Mouse (Mus musculus) embryonic facial prominence, embryonic 15.5 days (tissue): ENCODE measurements around the gene Cit. TPM values are rescaled to one million over a fixed set of nuclear protein-coding genes. Genes with fewer than 3 reads are reported as not detected.

ENCODE experiments used
- ATAC-seq: fragments of 200-750 bp; cut with Nextera tagmentation; 2 replicates; pipeline ENCODE4 v1.8.0; 2017; ENCODE audit warnings: low read depth, moderate TSS enrichment; ENCODE audit not compliant: insufficient number of reproducible peaks, low FRiP score, low TSS enrichment
- H3K27ac ChIP-seq: fragments of 300-500 bp; sonication (generic); replicated peaks from 2 replicates; pipeline ENCODE4 v1.5.1; 2015; ENCODE audit warnings: mild to moderate bottlenecking, inconsistent platforms
- H3K27me3 ChIP-seq: fragments of 300-500 bp; sonication (generic); 2 replicates; pipeline ENCODE4 v1.6.1; 2015; ENCODE audit warnings: inconsistent platforms
- H3K36me3 ChIP-seq: fragments of 300-500 bp; sonication (generic); 2 replicates; pipeline ENCODE4 v1.6.1; 2015; ENCODE audit warnings: mild to moderate bottlenecking, inconsistent platforms
- H3K4me1 ChIP-seq: fragments of 300-500 bp; sonication (generic); 2 replicates; pipeline ENCODE4 v1.6.1; 2015; ENCODE audit warnings: inconsistent platforms
- H3K4me2 ChIP-seq: fragments of 300-500 bp; sonication (generic); replicated peaks from 2 replicates; pipeline ENCODE4 v1.6.1; 2015; ENCODE audit warnings: mild to moderate bottlenecking, inconsistent platforms
- H3K4me3 ChIP-seq: fragments of 300-500 bp; sonication (generic); replicated peaks from 2 replicates; pipeline ENCODE4 v1.5.1; 2015; ENCODE audit warnings: mild to moderate bottlenecking, inconsistent platforms
- H3K9ac ChIP-seq: fragments of 300-500 bp; sonication (generic); 2 replicates; pipeline ENCODE4 v1.6.1; 2015; ENCODE audit warnings: inconsistent platforms
- H3K9me3 ChIP-seq: fragments of 300-500 bp; sonication (generic); replicated peaks from 2 replicates; pipeline ENCODE4 v1.6.1; 2016; ENCODE audit warnings: inconsistent platforms
- WGBS: fragments of 180-500 bp; shearing (Covaris S2); methylation state at CpG from one replicate; pipeline ENCODE4 v1.1.7; 2015; 5-methylcytosine and 5-hydroxymethylcytosine counted together
- polyA plus RNA-seq: library from polyadenylated mRNA; unstranded; fragments of >200 nt; fragmentation: Nextera tagmentation; extraction: Ambion mirVana; gene quantifications from 2 replicates; pipeline ENCODE4 v1.2.1, GENCODE M21; 2015

The Cit gene
- polyA plus RNA-seq, 1 experiment from 2014 or later = 26.5 TPM

DNA sequence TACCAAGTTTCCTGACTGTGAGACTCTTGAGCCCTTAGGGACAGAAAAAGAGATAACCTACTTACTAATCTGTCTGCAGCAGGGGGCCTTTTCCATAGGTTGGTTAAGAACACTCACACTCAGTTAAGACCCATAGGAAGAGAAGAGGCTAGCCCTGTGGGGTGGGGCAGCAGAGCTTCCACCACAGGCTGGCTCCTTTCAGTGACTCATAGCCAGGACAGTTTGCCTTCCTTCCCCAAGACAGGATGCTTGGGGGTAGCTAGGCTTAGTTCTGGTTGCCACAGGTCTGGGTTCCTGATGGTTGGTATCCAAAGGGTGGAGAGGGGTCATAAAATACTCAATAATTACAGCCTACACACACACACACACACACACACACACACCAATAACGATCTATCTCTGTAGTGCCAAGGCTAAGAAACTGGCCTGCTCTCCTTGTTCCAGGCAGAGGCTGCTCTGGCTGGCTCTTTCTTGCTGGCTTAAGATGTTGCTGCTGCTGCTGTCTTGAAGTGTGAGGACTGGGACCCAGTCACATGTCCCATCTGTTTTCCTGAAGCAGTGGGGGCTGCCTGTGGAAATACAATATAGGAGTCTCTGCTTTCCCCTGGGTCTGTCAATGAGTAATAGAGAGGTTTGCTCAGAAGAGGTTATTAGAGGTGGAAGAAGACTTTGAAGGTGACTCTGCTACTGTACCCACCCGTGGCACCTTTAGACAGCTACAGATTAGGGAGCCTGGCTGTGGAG is 165.0 kb downstream of the Cit start:
- Histone ChIP-seq H3K27ac (no peak overlapping the region), H3K27me3 (no peaks in the 10 kb centered on the region), H3K4me2 (no peak overlapping the region), H3K9me3 (no peaks in the 10 kb centered on the region), H3K4me3 (no peak overlapping the region), H3K4me1 (no peaks in the 10 kb centered on the region), H3K9ac (no peak overlapping the region), H3K36me3 (peaks cover 18% of the 10 kb centered on the region)
- WGBS = 67% methylated on average over 2 of the region's 2 CpGs
- ATAC-seq = no peak

DNA sequence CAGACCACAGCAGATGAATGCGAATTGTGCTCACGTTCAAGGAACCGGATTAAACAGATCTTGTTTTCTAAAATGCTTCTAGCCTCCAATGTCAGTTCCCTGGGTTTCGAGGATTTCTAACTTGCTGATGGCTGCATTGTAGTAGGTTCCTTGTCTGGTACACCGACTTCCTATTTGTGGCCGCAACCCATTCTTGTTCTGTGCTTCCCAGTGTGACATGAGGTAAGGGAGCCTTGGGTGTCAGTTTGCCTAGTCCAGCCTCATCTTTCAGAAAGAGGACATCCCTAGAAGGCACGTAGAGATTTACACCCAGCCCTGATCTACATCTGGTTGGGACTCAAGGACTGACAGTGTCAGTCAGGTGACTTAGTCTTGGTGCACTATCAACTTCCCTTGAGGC is 166.6 kb downstream of the Cit start:
- no peaks in the 10 kb centered on the region for H3K9me3 ChIP-seq
- no peaks in the 10 kb centered on the region for H3K4me1 ChIP-seq
- no peak overlapping the region for H3K4me3 ChIP-seq
- 91% methylated on average over 7 of the region's 7 CpGs for WGBS
- H3K27me3 ChIP-seq = no peaks in the 10 kb centered on the region
- H3K27ac ChIP-seq = no peak overlapping the region
- no peak for ATAC-seq
- H3K9ac ChIP-seq = no peak overlapping the region
- H3K36me3 ChIP-seq = peaks cover 31% of the 10 kb centered on the region
- no peak overlapping the region for H3K4me2 ChIP-seq

GRCm38 (mm10) chr5:116012503-116012902 is 167.4 kb downstream of the Cit start:
- H3K9ac ChIP-seq = no peak overlapping the region
- H3K36me3 ChIP-seq = peaks cover 39% of the 10 kb centered on the region
- ATAC-seq = no peak
- H3K9me3 ChIP-seq = no peaks in the 10 kb centered on the region
- H3K4me2 ChIP-seq = no peak overlapping the region
- H3K4me1 ChIP-seq = no peaks in the 10 kb centered on the region
- no peaks in the 10 kb centered on the region for H3K27me3 ChIP-seq
- 89% methylated on average over 7 of the region's 7 CpGs for WGBS
- H3K27ac ChIP-seq = no peak overlapping the region
- no peak overlapping the region for H3K4me3 ChIP-seq

- no peak overlapping the region for H3K9ac ChIP-seq
- H3K27ac ChIP-seq = no peak overlapping the region
- no peak overlapping the region for H3K4me3 ChIP-seq
- H3K36me3 ChIP-seq = peaks cover 52% of the 10 kb centered on the region
- ATAC-seq = no peak
- no peaks in the 10 kb centered on the region for H3K9me3 ChIP-seq
- no peaks in the 10 kb centered on the region for H3K4me1 ChIP-seq
- no peak overlapping the region for H3K4me2 ChIP-seq
- WGBS = 78% methylated on average over 8 of the region's 8 CpGs
- H3K27me3 ChIP-seq = no peaks in the 10 kb centered on the region
Observed at GRCm38 (mm10) chr5:116013821-116014220, 168.7 kb downstream of the Cit start.

GRCm38 (mm10) chr5:116014237-116014636 is 169.2 kb downstream of the Cit start:
- no peaks in the 10 kb centered on the region for H3K4me1 ChIP-seq
- no peak overlapping the region for H3K27ac ChIP-seq
- ATAC-seq = no peak
- H3K9ac ChIP-seq = no peak overlapping the region
- 89% methylated on average over 11 of the region's 11 CpGs for WGBS
- H3K27me3 ChIP-seq = no peaks in the 10 kb centered on the region
- H3K36me3 ChIP-seq = peaks cover 56% of the 10 kb centered on the region
- no peak overlapping the region for H3K4me2 ChIP-seq
- H3K4me3 ChIP-seq = no peak overlapping the region
- no peaks in the 10 kb centered on the region for H3K9me3 ChIP-seq

GRCm38 (mm10) chr5:116016542-116016941 is 171.5 kb downstream of the Cit start:
- Histone ChIP-seq H3K4me1 (no peaks in the 10 kb centered on the region), H3K4me2 (no peak overlapping the region), H3K27me3 (no peaks in the 10 kb centered on the region), H3K9me3 (no peaks in the 10 kb centered on the region), H3K4me3 (no peak overlapping the region), H3K27ac (no peak overlapping the region), H3K36me3 (peaks cover 71% of the 10 kb centered on the region), H3K9ac (no peak overlapping the region)
- 96% methylated on average over 5 of the region's 5 CpGs for WGBS
- no peak for ATAC-seq

DNA sequence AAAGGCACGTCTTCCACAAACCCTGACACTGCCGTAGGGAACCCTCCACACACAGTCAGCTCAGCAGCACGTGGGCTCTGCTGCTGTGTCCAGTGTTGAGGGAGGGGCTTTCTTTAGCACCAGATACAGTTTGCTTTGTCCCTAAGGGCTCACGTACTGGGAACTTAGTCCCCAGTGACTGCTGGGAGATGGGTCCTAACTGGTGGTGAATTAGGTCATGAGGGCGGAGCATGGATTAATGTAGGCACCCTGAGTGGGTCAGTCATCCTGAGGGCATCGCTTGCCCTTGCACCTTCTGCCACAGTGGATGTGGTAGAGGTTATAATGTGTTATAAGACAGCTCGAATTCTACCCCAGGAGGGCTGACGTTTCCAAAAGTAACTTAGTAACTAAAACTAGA is 172.3 kb downstream of the Cit start:
- H3K9ac ChIP-seq = no peak overlapping the region
- peaks cover 71% of the 10 kb centered on the region for H3K36me3 ChIP-seq
- H3K4me1 ChIP-seq = peaks cover 5% of the 10 kb centered on the region; the same call in 1 of the 2 replicates
- WGBS = 90% methylated on average over 8 of the region's 8 CpGs
- H3K27ac ChIP-seq = no peak overlapping the region
- H3K4me3 ChIP-seq = no peak overlapping the region
- H3K4me2 ChIP-seq = no peak overlapping the region
- no peaks in the 10 kb centered on the region for H3K27me3 ChIP-seq
- no peaks in the 10 kb centered on the region for H3K9me3 ChIP-seq
- ATAC-seq = no peak

GRCm38 (mm10) chr5:116018196-116018595 is 173.1 kb downstream of the Cit start:
- Histone ChIP-seq H3K36me3 (peaks cover 71% of the 10 kb centered on the region), H3K9ac (no peak overlapping the region), H3K27ac (no peak overlapping the region), H3K27me3 (no peaks in the 10 kb centered on the region), H3K4me1 (peaks cover 13% of the 10 kb centered on the region), H3K4me2 (no peak overlapping the region), H3K9me3 (no peaks in the 10 kb centered on the region), H3K4me3 (no peak overlapping the region)
- WGBS = 89% methylated on average over 9 of the region's 9 CpGs
- no peak for ATAC-seq

DNA sequence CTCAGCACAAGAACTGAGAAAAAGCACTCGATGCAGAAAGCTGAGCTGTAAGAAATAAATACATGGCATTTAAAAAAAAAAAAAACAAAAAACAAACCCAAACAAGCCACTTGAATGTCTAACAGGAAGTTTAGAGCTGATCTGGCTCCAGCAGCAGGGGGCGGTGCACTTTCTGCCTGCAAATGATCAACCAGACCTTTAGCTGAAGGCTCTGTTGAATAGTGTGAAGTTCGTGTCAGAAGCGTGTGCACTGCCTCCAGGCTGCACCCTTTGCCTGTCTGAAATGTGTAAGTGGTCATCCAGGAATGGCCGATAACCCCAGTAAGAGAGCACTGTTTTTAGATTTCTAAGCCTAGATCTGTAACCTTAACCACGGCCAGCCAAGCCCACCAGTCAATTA is 173.7 kb downstream of the Cit start:
- Histone ChIP-seq H3K4me2 (no peak overlapping the region), H3K9ac (no peak overlapping the region), H3K27me3 (no peaks in the 10 kb centered on the region), H3K4me3 (no peak overlapping the region), H3K9me3 (no peaks in the 10 kb centered on the region), H3K4me1 (peaks cover 17% of the 10 kb centered on the region), H3K27ac (no peak overlapping the region), H3K36me3 (peaks cover 66% of the 10 kb centered on the region)
- 78% methylated on average over 6 of the region's 6 CpGs for WGBS
- ATAC-seq = no peak

DNA sequence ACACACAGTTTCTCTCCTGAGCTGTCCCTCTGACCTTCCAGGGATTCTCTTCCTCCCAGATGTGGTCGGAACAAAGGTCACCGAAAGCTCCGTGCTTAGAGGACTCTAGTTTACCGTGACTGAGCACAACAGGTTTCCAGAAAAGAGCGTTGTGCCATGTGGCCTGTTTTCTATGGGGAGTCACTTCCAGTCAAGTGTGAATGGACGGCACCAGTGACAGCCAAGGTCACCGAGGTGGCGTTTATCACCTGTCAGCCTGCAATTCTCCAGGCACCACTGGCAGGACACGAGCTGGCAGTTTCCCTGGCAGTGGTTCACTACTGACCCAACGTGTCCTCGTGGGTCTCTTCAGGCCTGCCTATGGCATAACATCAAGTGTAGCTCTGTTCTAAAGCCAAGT is 174.3 kb downstream of the Cit start:
- Histone ChIP-seq H3K4me1 (peaks cover 17% of the 10 kb centered on the region), H3K27ac (no peak overlapping the region), H3K9ac (no peak overlapping the region), H3K9me3 (no peaks in the 10 kb centered on the region), H3K4me3 (no peak overlapping the region), H3K27me3 (no peaks in the 10 kb centered on the region), H3K4me2 (no peak overlapping the region), H3K36me3 (peaks cover 60% of the 10 kb centered on the region)
- 84% methylated on average over 11 of the region's 11 CpGs for WGBS
- ATAC-seq = no peak

- no peak overlapping the region for H3K4me2 ChIP-seq
- peaks cover 42% of the 10 kb centered on the region for H3K36me3 ChIP-seq
- H3K4me1 ChIP-seq = peaks cover 17% of the 10 kb centered on the region
- no peak for ATAC-seq
- no peaks in the 10 kb centered on the region for H3K9me3 ChIP-seq
- H3K4me3 ChIP-seq = no peak overlapping the region
- WGBS = 83% methylated on average over 14 of the region's 14 CpGs
- no peak overlapping the region for H3K27ac ChIP-seq
- no peaks in the 10 kb centered on the region for H3K27me3 ChIP-seq
- H3K9ac ChIP-seq = no peak overlapping the region
Observed at GRCm38 (mm10) chr5:116021552-116021951, 176.5 kb downstream of the Cit start.

GRCm38 (mm10) chr5:116022131-116022530 is 177.1 kb downstream of the Cit start:
- Histone ChIP-seq H3K27me3 (no peaks in the 10 kb centered on the region), H3K36me3 (peaks cover 36% of the 10 kb centered on the region), H3K4me1 (peaks cover 17% of the 10 kb centered on the region), H3K9me3 (no peaks in the 10 kb centered on the region), H3K9ac (no peak overlapping the region), H3K27ac (no peak overlapping the region), H3K4me2 (no peak overlapping the region), H3K4me3 (no peak overlapping the region)
- no peak for ATAC-seq
- 89% methylated on average over 12 of the region's 12 CpGs for whole genome bisulfite sequencing
